Mouse (Mus musculus) embryonic fibroblast, embryonic 13.5 days (primary cell): ENCODE results near the gene Scaper.

ENCODE experiments used
- CTCF ChIP-seq: IDR thresholded peaks from 2 replicates; pipeline ENCODE4 v1.5.1; 2011; ENCODE audit warnings: mild to moderate bottlenecking, control low read depth, low read length, moderate library complexity, borderline replicate concordance; ENCODE audit not compliant: insufficient read depth
- POLR2A ChIP-seq: IDR thresholded peaks from 2 replicates; pipeline ENCODE4 v1.6.1; 2011; ENCODE audit warnings: low read depth, mild to moderate bottlenecking, control low read depth, low read length, moderate library complexity

GRCm38 (mm10) chr9:55918579-55918978 lies 19.3 kb downstream of the Scaper start:
- TF ChIP-seq CTCF (no peak), POLR2A (no peak)
